Mouse (Mus musculus): ENCODE measurements around the gene Gys2.

DNA sequence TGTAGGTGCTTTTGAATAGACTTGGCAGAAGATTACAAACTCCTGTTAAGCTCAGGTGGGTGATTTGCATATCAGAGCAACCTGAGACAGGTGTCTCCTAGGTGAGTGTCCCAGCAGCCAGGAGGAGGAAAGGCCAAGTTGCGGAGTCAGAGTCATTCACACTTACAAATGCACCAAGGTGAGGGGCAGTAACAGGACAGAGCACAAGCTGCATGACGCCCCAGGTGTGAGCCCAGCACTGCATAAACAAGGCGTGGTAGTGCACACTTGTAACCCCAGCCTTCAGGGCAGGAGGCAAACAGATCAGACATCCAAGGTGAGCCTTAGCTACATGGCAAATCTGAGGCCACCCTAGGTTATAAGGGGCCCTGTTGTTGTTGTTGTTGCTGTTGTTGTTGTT is 40.0 kb upstream of the Gys2 start:
- no peak for TF ChIP-seq POLR2A (IDR thresholded peaks at IDR 0.05; ENCODE audit: insufficient read depth, low read depth, low read length)
- TF ChIP-seq CTCF (IDR thresholded peaks at IDR 0.05; ENCODE audit: insufficient read depth, low read depth, low read length) = no peak
